Comparison of ENCODE assay signal across 19 mouse cellular contexts in genomic region chr5:4666381-4666780, GRCm38 (mm10).
A peak's percentile ranks its signal among the peaks of the same experiment; 100 is the strongest.
DNase-seq lines count a peak whose midpoint lies in the region; ATAC-seq and TF ChIP-seq lines count a peak whose summit lies in the region.
"Had no signal": no experiment of that assay in that cellular context is flagged by ENCODE, and none has a peak within 500 bp of the region (broad histone marks: within the 10 kb centered on the region; RNA-seq: fewer than 3 reads in every experiment).

No protein-coding gene starts in this region.

- H3K9me3 ChIP-seq in hindbrain, embryonic 12.5 days (replicated peaks) = no peaks in the 10 kb centered on the region
- no peaks in the 10 kb centered on the region for H3K9me3 ChIP-seq in midbrain, embryonic 13.5 days
- H3K9me3 ChIP-seq in neural tube, embryonic 14.5 days (ENCODE audit: control insufficient read depth, low read length) = no peaks in the 10 kb centered on the region
- H3K9me3 ChIP-seq: embryonic facial prominence, embryonic 13.5 days; limb, embryonic 10.5 days had no signal

- no peak overlapping the region for H3K9ac ChIP-seq in hindbrain, embryonic 12.5 days
- no peak overlapping the region for H3K9ac ChIP-seq in midbrain, embryonic 13.5 days (replicated peaks)
- no peak overlapping the region for H3K9ac ChIP-seq in neural tube, embryonic 14.5 days (replicated peaks; ENCODE audit: low read depth, low read length)
- H3K9ac ChIP-seq: embryonic facial prominence, embryonic 13.5 days; liver, postnatal 0 days had no signal

- H3K4me2 ChIP-seq in hindbrain, embryonic 12.5 days (replicated peaks) = peak overlapping the region; percentile 5; the same call in 1 of the 2 replicates
- peak overlapping the region; percentile 33 for H3K4me2 ChIP-seq in midbrain, embryonic 13.5 days (replicated peaks)
- H3K4me2 ChIP-seq in neural tube, embryonic 14.5 days (ENCODE audit: low read depth, low read length) = no peak overlapping the region
- H3K4me2 ChIP-seq: embryonic facial prominence, embryonic 13.5 days; heart, embryonic 11.5 days had no signal

- H3K4me3 ChIP-seq in hindbrain, embryonic 12.5 days = no peak overlapping the region
- H3K4me3 ChIP-seq in midbrain, embryonic 13.5 days (replicated peaks) = no peak overlapping the region
- no peak overlapping the region for H3K4me3 ChIP-seq in neural tube, embryonic 14.5 days (ENCODE audit: low read depth, low read length)
- H3K4me3 ChIP-seq: embryonic facial prominence, embryonic 13.5 days; left cerebral cortex, adult 2 months; limb, embryonic 10.5 days had no signal

- DNase-seq in brain, embryonic 14.5 days (ENCODE audit: low read depth) = peak; percentile 63
- no peak for DNase-seq in adrenal gland, adult 2 months
- no peak for DNase-seq in layer of hippocampus, postnatal 14 days (ENCODE audit: low spot score in 2 of 2)
- DNase-seq: cerebellum, adult 9-11 months; heart, postnatal 10 days; kidney, adult 8-10 months; kidney, postnatal 14 days; liver, postnatal 0 days; lung, postnatal 14 days; thymus, postnatal 14 days had no signal

- no peaks in the 10 kb centered on the region for H3K27me3 ChIP-seq in hindbrain, embryonic 12.5 days
- H3K27me3 ChIP-seq in midbrain, embryonic 13.5 days = no peaks in the 10 kb centered on the region
- no peaks in the 10 kb centered on the region for H3K27me3 ChIP-seq in neural tube, embryonic 14.5 days (ENCODE audit: control insufficient read depth, insufficient read depth, low read length)
- H3K27me3 ChIP-seq: embryonic facial prominence, embryonic 13.5 days had no signal

- H3K27ac ChIP-seq in hindbrain, embryonic 12.5 days = peak overlapping the region; percentile 30; the same call in 1 of the 2 replicates
- H3K27ac ChIP-seq in midbrain, embryonic 13.5 days = peak overlapping the region; percentile 82
- no peak overlapping the region for H3K27ac ChIP-seq in neural tube, embryonic 14.5 days (ENCODE audit: low read depth, low read length)
- H3K27ac ChIP-seq: embryonic facial prominence, embryonic 13.5 days; left cerebral cortex, adult 2 months; limb, embryonic 10.5 days had no signal

- peaks cover 15% of the 10 kb centered on the region for H3K4me1 ChIP-seq in hindbrain, embryonic 12.5 days
- H3K4me1 ChIP-seq in midbrain, embryonic 13.5 days (replicated peaks) = peaks cover 18% of the 10 kb centered on the region
- H3K4me1 ChIP-seq in neural tube, embryonic 14.5 days (ENCODE audit: control insufficient read depth, insufficient read depth, low read length) = 0 out of 2 replicates have a peak, but pooled peaks cover 3% of the 10 kb centered on the region

- TF ChIP-seq POLR2A in brain, embryonic 14.5 days (IDR thresholded peaks at IDR 0.05; ENCODE audit: borderline replicate concordance, extremely low read depth, insufficient read depth, insufficient read length, poor library complexity, severe bottlenecking) = no peak

- no peaks in the 10 kb centered on the region for H3K36me3 ChIP-seq in hindbrain, embryonic 12.5 days
- no peaks in the 10 kb centered on the region for H3K36me3 ChIP-seq in midbrain, embryonic 13.5 days
- H3K36me3 ChIP-seq in neural tube, embryonic 14.5 days (ENCODE audit: control insufficient read depth, insufficient read depth, low read length) = no peaks in the 10 kb centered on the region
- H3K36me3 ChIP-seq: embryonic facial prominence, embryonic 13.5 days; limb, embryonic 10.5 days had no signal

- ATAC-seq in hindbrain, embryonic 12.5 days (ENCODE audit: low FRiP score) = peak; percentile 43; the same call in 1 of the 2 replicates
- peak; percentile 88 for ATAC-seq in midbrain, embryonic 13.5 days
- ATAC-seq in neural tube, embryonic 14.5 days (ENCODE audit: low read depth) = peak; percentile 68
- no peak for ATAC-seq in frontal cortex, adult (ENCODE audit: low TSS enrichment)
- ATAC-seq: forebrain, embryonic 16.5 days; liver, postnatal 0 days had no signal

- no peak for TF ChIP-seq CTCF in brain, embryonic 14.5 days (IDR thresholded peaks at IDR 0.05; ENCODE audit: borderline replicate concordance, extremely low read depth, insufficient read depth, insufficient read length)

- WGBS in hindbrain, embryonic 12.5 days = 65% methylated on average over 12 of the region's 12 CpGs
- 51% methylated on average over 12 of the region's 12 CpGs for WGBS in midbrain, embryonic 13.5 days
- WGBS in neural tube, embryonic 14.5 days = 56% methylated on average over 12 of the region's 12 CpGs
